Mouse (Mus musculus) T-helper 2 cell (primary cell): ENCODE measurements around the gene Rtn1.

Source experiments
- in situ Hi-C: fragments of 300-600 bp; cut with MboI, MseI; formaldehyde crosslinking; loops from one replicate; pipeline ENCODE4 v1.15.1; 2025; ENCODE audit warnings: high pct_unique_total_duplicates

Gene Rtn1

GRCm38 (mm10) chr12:72232176-72232575, 176.7 kb downstream of the Rtn1 start:
- in situ Hi-C loops = no loop called here

- in situ Hi-C loops = no loop called here
These were observed 179.2 kb downstream of the Rtn1 start for GRCm38 (mm10) chr12:72229451-72230196.

GRCm38 (mm10) chr12:72227731-72228130, 181.1 kb downstream of the Rtn1 start:
- in situ Hi-C loops = no loop called here

- in situ Hi-C loops = no loop called here
These were observed 183.5 kb downstream of the Rtn1 start for GRCm38 (mm10) chr12:72225371-72225770.

GRCm38 (mm10) chr12:72223557-72224102, 185.2 kb downstream of the Rtn1 start:
- in situ Hi-C loops = no loop called here

- in situ Hi-C loops = no loop called here
These were observed 195.3 kb downstream of the Rtn1 start for GRCm38 (mm10) chr12:72213554-72213953.

GRCm38 (mm10) chr12:72200828-72201227, 208.0 kb downstream of the Rtn1 start:
- in situ Hi-C loops = no loop called here

GRCm38 (mm10) chr12:72197925-72198486, 210.8 kb downstream of the Rtn1 start:
- in situ Hi-C loops = no loop called here

- in situ Hi-C loops = no loop called here
These were observed 211.4 kb downstream of the Rtn1 start for GRCm38 (mm10) chr12:72197434-72197833.

GRCm38 (mm10) chr12:72184929-72185328, 223.9 kb downstream of the Rtn1 start, which contains the start of gene Ccdc175:
TSS of gene Ccdc175 (minus strand) at chr12:72185029.
- in situ Hi-C loops = no loop called here

- in situ Hi-C loops = no loop called here
These were observed 229.3 kb downstream of the Rtn1 start for GRCm38 (mm10) chr12:72179561-72179960.

GRCm38 (mm10) chr12:72178322-72178721, 230.5 kb downstream of the Rtn1 start:
- in situ Hi-C loops = no loop called here
